Mouse (Mus musculus): ENCODE data around the gene Trub2. TPM values are rescaled to one million over a fixed set of nuclear protein-coding genes. Genes with fewer than 3 reads are reported as not detected.
A peak's percentile ranks its signal among the peaks of the same experiment; 100 is the strongest.

Trub2 gene
- polyA plus RNA-seq, 1 experiment from 2014 or later, result 38.4 TPM

GRCm38 (mm10) chr2:29770162-29770561 is 18.1 kb downstream of the Trub2 start:
- Histone ChIP-seq H3K4me1 (0 out of 2 replicates have a peak, but pooled peaks cover 5% of the 10 kb centered on the region), H3K27me3 (no peaks in the 10 kb centered on the region), H3K4me3 (no peak overlapping the region), H3K9me3 (no peaks in the 10 kb centered on the region), H3K27ac (no peak overlapping the region), H3K36me3 (no peaks in the 10 kb centered on the region), H3K4me2 (no peak overlapping the region), H3K9ac (no peak overlapping the region)
- no peak for ATAC-seq (ENCODE audit: borderline replicate concordance, extremely low read depth, low FRiP score, low TSS enrichment)

GRCm38 (mm10) chr2:29768901-29769300 is 19.4 kb downstream of the Trub2 start:
- 0 out of 2 replicates have a peak, but pooled peaks cover 5% of the 10 kb centered on the region for H3K4me1 ChIP-seq
- no peaks in the 10 kb centered on the region for H3K36me3 ChIP-seq
- no peak overlapping the region for H3K27ac ChIP-seq
- no peak overlapping the region for H3K4me3 ChIP-seq
- H3K9me3 ChIP-seq, result no peaks in the 10 kb centered on the region
- no peaks in the 10 kb centered on the region for H3K27me3 ChIP-seq
- H3K9ac ChIP-seq, result no peak overlapping the region
- WGBS, result 53% methylated on average over 9 of the region's 9 CpGs
- ATAC-seq (ENCODE audit: borderline replicate concordance, extremely low read depth, low FRiP score, low TSS enrichment), result no peak
- no peak overlapping the region for H3K4me2 ChIP-seq

- Histone ChIP-seq H3K9ac (no peak overlapping the region), H3K4me2 (no peak overlapping the region), H3K9me3 (no peaks in the 10 kb centered on the region), H3K36me3 (no peaks in the 10 kb centered on the region), H3K4me3 (no peak overlapping the region), H3K4me1 (0 out of 2 replicates have a peak, but pooled peaks cover 5% of the 10 kb centered on the region), H3K27ac (peak overlapping the region; percentile 4; the same call in 1 of the 2 replicates), H3K27me3 (no peaks in the 10 kb centered on the region)
- ATAC-seq (ENCODE audit: borderline replicate concordance, extremely low read depth, low FRiP score, low TSS enrichment), result no peak
- WGBS, result 42% methylated on average over 11 of the region's 11 CpGs
Observed at GRCm38 (mm10) chr2:29767976-29768709, 20.2 kb downstream of the Trub2 start.

- H3K9me3 ChIP-seq, result no peaks in the 10 kb centered on the region
- peak; percentile 54 for ATAC-seq (ENCODE audit: borderline replicate concordance, extremely low read depth, low FRiP score, low TSS enrichment)
- no peak overlapping the region for H3K9ac ChIP-seq
- H3K4me1 ChIP-seq, result 0 out of 2 replicates have a peak, but pooled peaks cover 5% of the 10 kb centered on the region
- no peak overlapping the region for H3K4me3 ChIP-seq
- no peak overlapping the region for H3K27ac ChIP-seq
- no peaks in the 10 kb centered on the region for H3K36me3 ChIP-seq
- no peak overlapping the region for H3K4me2 ChIP-seq
- H3K27me3 ChIP-seq, result no peaks in the 10 kb centered on the region
- 4% methylated on average over 1 of the region's 1 CpGs for WGBS
Observed at GRCm38 (mm10) chr2:29764831-29765230, 23.5 kb downstream of the Trub2 start.

- H3K4me3 ChIP-seq, result no peak overlapping the region
- no peak overlapping the region for H3K4me2 ChIP-seq
- ATAC-seq (ENCODE audit: borderline replicate concordance, extremely low read depth, low FRiP score, low TSS enrichment), result no peak
- H3K9ac ChIP-seq, result no peak overlapping the region
- no peaks in the 10 kb centered on the region for H3K36me3 ChIP-seq
- no peaks in the 10 kb centered on the region for H3K9me3 ChIP-seq
- H3K27ac ChIP-seq, result no peak overlapping the region
- peaks cover 25% of the 10 kb centered on the region for H3K27me3 ChIP-seq
- no peaks in the 10 kb centered on the region for H3K4me1 ChIP-seq
Observed at GRCm38 (mm10) chr2:29755693-29756092, 32.6 kb downstream of the Trub2 start.

GRCm38 (mm10) chr2:29752397-29752796 is 35.9 kb downstream of the Trub2 start:
- H3K27me3 ChIP-seq, result peaks cover 48% of the 10 kb centered on the region
- WGBS, result 86% methylated on average over 5 of the region's 5 CpGs
- no peak overlapping the region for H3K9ac ChIP-seq
- H3K4me3 ChIP-seq, result no peak overlapping the region
- no peak overlapping the region for H3K27ac ChIP-seq
- H3K9me3 ChIP-seq, result no peaks in the 10 kb centered on the region
- H3K4me1 ChIP-seq, result 0 out of 2 replicates have a peak, but pooled peaks cover 1% of the 10 kb centered on the region
- H3K36me3 ChIP-seq, result no peaks in the 10 kb centered on the region
- H3K4me2 ChIP-seq, result no peak overlapping the region
- no peak for ATAC-seq (ENCODE audit: borderline replicate concordance, extremely low read depth, low FRiP score, low TSS enrichment)

- Histone ChIP-seq H3K9ac (no peak within 1 kb of the TSS; the same call in 1 of the 2 replicates), H3K36me3 (no peaks in the 10 kb centered on the region), H3K9me3 (no peaks in the 10 kb centered on the region), H3K4me3 (peak within 1 kb of the TSS; percentile 32), H3K27ac (peak within 1 kb of the TSS; percentile 62), H3K4me1 (peaks cover 6% of the 10 kb centered on the region; the same call in 1 of the 2 replicates), H3K4me2 (peak within 1 kb of the TSS; percentile 55), H3K27me3 (peaks cover 56% of the 10 kb centered on the region)
- peak; percentile 67 for ATAC-seq (ENCODE audit: borderline replicate concordance, extremely low read depth, low FRiP score, low TSS enrichment)
- 7% methylated on average over 28 of the region's 28 CpGs for WGBS
Observed at GRCm38 (mm10) chr2:29751497-29751896, 36.8 kb downstream of the Trub2 start, which contains the start of gene Gm13420. Gene Gm13420, minus strand, starts transcription at chr2:29751685.

- Histone ChIP-seq H3K9ac (no peak overlapping the region), H3K4me1 (peaks cover 6% of the 10 kb centered on the region; the same call in 1 of the 2 replicates), H3K4me3 (no peak overlapping the region), H3K36me3 (no peaks in the 10 kb centered on the region), H3K27ac (no peak overlapping the region), H3K27me3 (peaks cover 67% of the 10 kb centered on the region), H3K9me3 (no peaks in the 10 kb centered on the region), H3K4me2 (no peak overlapping the region)
- 75% methylated on average over 4 of the region's 4 CpGs for WGBS
- no peak for ATAC-seq (ENCODE audit: borderline replicate concordance, extremely low read depth, low FRiP score, low TSS enrichment)
Observed at GRCm38 (mm10) chr2:29748499-29748898, 39.8 kb downstream of the Trub2 start.

- Histone ChIP-seq H3K4me3 (no peak overlapping the region), H3K36me3 (no peaks in the 10 kb centered on the region), H3K27me3 (peaks cover 63% of the 10 kb centered on the region), H3K27ac (no peak overlapping the region), H3K9me3 (no peaks in the 10 kb centered on the region), H3K9ac (no peak overlapping the region), H3K4me1 (peaks cover 6% of the 10 kb centered on the region; the same call in 1 of the 2 replicates), H3K4me2 (no peak overlapping the region)
- WGBS, result 48% methylated on average over 5 of the region's 5 CpGs
- no peak for ATAC-seq (ENCODE audit: borderline replicate concordance, extremely low read depth, low FRiP score, low TSS enrichment)
Observed at GRCm38 (mm10) chr2:29747852-29748251, 40.5 kb downstream of the Trub2 start.

GRCm38 (mm10) chr2:29747188-29747782 is 41.0 kb downstream of the Trub2 start:
- Histone ChIP-seq H3K9me3 (no peaks in the 10 kb centered on the region), H3K36me3 (no peaks in the 10 kb centered on the region), H3K27ac (no peak overlapping the region), H3K4me2 (peak overlapping the region; percentile 53), H3K27me3 (peaks cover 58% of the 10 kb centered on the region), H3K9ac (0 out of 2 replicates have a peak overlapping the region, but pooled peaks have one; percentile 23), H3K4me3 (peak overlapping the region; percentile 24), H3K4me1 (peaks cover 6% of the 10 kb centered on the region; the same call in 1 of the 2 replicates)
- WGBS, result 8% methylated on average over 50 of the region's 50 CpGs
- no peak for ATAC-seq (ENCODE audit: borderline replicate concordance, extremely low read depth, low FRiP score, low TSS enrichment)

GRCm38 (mm10) chr2:29744256-29744655 is 44.0 kb downstream of the Trub2 start:
- no peak overlapping the region for H3K4me2 ChIP-seq
- 73% methylated on average over 6 of the region's 6 CpGs for WGBS

GRCm38 (mm10) chr2:29741207-29741606 is 47.1 kb downstream of the Trub2 start:
- no peak for ATAC-seq (ENCODE audit: borderline replicate concordance, extremely low read depth, low FRiP score, low TSS enrichment)
- H3K9ac ChIP-seq, result no peak overlapping the region
- H3K27ac ChIP-seq, result no peak overlapping the region
- no peak overlapping the region for H3K4me3 ChIP-seq
- H3K27me3 ChIP-seq, result peaks cover 7% of the 10 kb centered on the region; the same call in 1 of the 2 replicates
- H3K36me3 ChIP-seq, result peaks cover 20% of the 10 kb centered on the region
- H3K4me1 ChIP-seq, result peaks cover 1% of the 10 kb centered on the region; the same call in 1 of the 2 replicates
- H3K9me3 ChIP-seq, result no peaks in the 10 kb centered on the region
- no peak overlapping the region for H3K4me2 ChIP-seq
- 93% methylated on average over 6 of the region's 6 CpGs for WGBS

More at GRCm38 (mm10) chr2:29744256-29744655, 44.0 kb downstream of the Trub2 start:
- H3K36me3 ChIP-seq, result no peaks in the 10 kb centered on the region
- no peak overlapping the region for H3K4me3 ChIP-seq
- no peaks in the 10 kb centered on the region for H3K9me3 ChIP-seq
- H3K4me1 ChIP-seq, result peaks cover 6% of the 10 kb centered on the region; the same call in 1 of the 2 replicates
- ATAC-seq (ENCODE audit: borderline replicate concordance, extremely low read depth, low FRiP score, low TSS enrichment), result no peak
- H3K27me3 ChIP-seq, result peaks cover 35% of the 10 kb centered on the region
- H3K27ac ChIP-seq, result no peak overlapping the region
- no peak overlapping the region for H3K9ac ChIP-seq

Data from lung, embryonic 15.5 days (tissue).